Comparison of ENCODE assay signal across 24 mouse cellular contexts in the genomic region with DNA sequence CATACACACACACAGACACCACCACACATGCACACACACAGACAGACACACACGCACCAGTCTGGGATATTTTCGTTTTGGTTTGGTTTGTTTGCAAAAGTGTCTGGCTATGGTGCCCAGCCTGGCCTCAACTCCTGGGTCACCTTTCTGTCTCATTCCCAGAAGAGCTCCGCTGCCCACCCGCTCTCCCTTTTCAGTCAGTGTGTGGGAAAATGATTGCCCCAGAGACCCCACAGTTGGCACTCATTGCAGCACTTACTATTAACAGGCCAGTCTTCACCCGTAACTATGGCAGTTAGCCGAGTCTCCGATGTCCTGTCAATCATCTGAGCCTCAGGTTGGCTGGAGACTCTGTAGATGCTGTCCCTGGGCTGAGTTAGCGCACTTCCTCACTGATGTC. TPM values are rescaled to one million over a fixed set of nuclear protein-coding genes. Genes with fewer than 3 reads are reported as not detected.
DNase-seq lines count a peak whose midpoint lies in the region; ATAC-seq lines count a peak whose summit lies in the region.
"Had no signal": no experiment of that assay in that cellular context is flagged by ENCODE, and none has a peak within 500 bp of the region (broad histone marks: within the 10 kb centered on the region; RNA-seq: fewer than 3 reads in every experiment).

No protein-coding gene starts in this region.

- WGBS in limb, embryonic 11.5 days, result 92% methylated on average over 8 of the region's 8 CpGs
- WGBS in limb, embryonic 10.5 days, result 93% methylated on average over 8 of the region's 8 CpGs
- WGBS in lung, embryonic 16.5 days, result 64% methylated on average over 8 of the region's 8 CpGs

- H3K27me3 ChIP-seq in limb, embryonic 11.5 days (ENCODE audit: control insufficient read depth, insufficient read depth, low read length), result no peaks in the 10 kb centered on the region
- H3K27me3 ChIP-seq in limb, embryonic 10.5 days (ENCODE audit: low read depth, poor library complexity, severe bottlenecking), result no peaks in the 10 kb centered on the region
- H3K27me3 ChIP-seq in lung, embryonic 16.5 days (ENCODE audit: control insufficient read depth, insufficient read depth, low read depth, low read length), result no peaks in the 10 kb centered on the region
- H3K27me3 ChIP-seq: embryonic facial prominence, embryonic 12.5 days; heart, embryonic 12.5 days; hindbrain, embryonic 13.5 days had no signal

- H3K9ac ChIP-seq in limb, embryonic 11.5 days (ENCODE audit: low read length), result no peak overlapping the region
- H3K9ac ChIP-seq in lung, embryonic 16.5 days (ENCODE audit: low read length), result no peak overlapping the region
- H3K9ac ChIP-seq: embryonic facial prominence, embryonic 12.5 days; heart, embryonic 12.5 days; hindbrain, embryonic 13.5 days had no signal

- no peak for ATAC-seq in limb, embryonic 11.5 days (ENCODE audit: insufficient number of reproducible peaks, low FRiP score, low TSS enrichment, low read depth)
- peak; percentile 24; the same call in 1 of the 2 replicates for ATAC-seq in lung, embryonic 16.5 days (ENCODE audit: low read depth)
- ATAC-seq: CD4-positive, CD25-positive, alpha-beta regulatory T cell, adult 4 months; forebrain, embryonic 16.5 days had no signal

- no peaks in the 10 kb centered on the region; the same call in 1 of the 2 replicates for H3K36me3 ChIP-seq in limb, embryonic 11.5 days (ENCODE audit: control insufficient read depth, insufficient read depth, low read length)
- 0 out of 2 replicates have a peak, but pooled peaks cover 2% of the 10 kb centered on the region for H3K36me3 ChIP-seq in limb, embryonic 10.5 days
- no peaks in the 10 kb centered on the region for H3K36me3 ChIP-seq in lung, embryonic 16.5 days (ENCODE audit: control insufficient read depth, insufficient read depth, low read length)
- H3K36me3 ChIP-seq: embryonic facial prominence, embryonic 12.5 days had no signal

- H3K4me3 ChIP-seq in limb, embryonic 11.5 days (ENCODE audit: low read depth, low read length), result no peak overlapping the region
- no peak overlapping the region for H3K4me3 ChIP-seq in limb, embryonic 10.5 days
- H3K4me3 ChIP-seq in lung, embryonic 16.5 days (ENCODE audit: low read length), result no peak overlapping the region
- H3K4me3 ChIP-seq: embryonic facial prominence, embryonic 12.5 days; heart, adult 2 months; heart, embryonic 12.5 days; hindbrain, embryonic 13.5 days had no signal

- intact Hi-C loops in heart, postnatal 14 days (cut with DNase I), result no loop called here

- DNase-seq in heart, adult 11 months, result peak; percentile 83
- DNase-seq in heart, postnatal 14 days, result no peak
- DNase-seq in limb, embryonic 11.5 days (ENCODE audit: low spot score), result peak; percentile 14
- no peak for DNase-seq in limb, embryonic 10.5 days (ENCODE audit: low spot score)
- no peak for DNase-seq in lung, postnatal 36 days
- no peak for DNase-seq in cerebellum, postnatal 4 days (ENCODE audit: low spot score in 2 of 2)
- DNase-seq: adrenal gland, adult 8-10 months; adrenal gland, postnatal 36 days; B cell, adult 2 months; cerebellum, adult 11 months; cerebellum, adult 8-10 months; cerebellum, postnatal 14 days; gastrocnemius, postnatal 10 days; heart, adult 2 months; heart, postnatal 4 days had no signal

- H3K27ac ChIP-seq in limb, embryonic 11.5 days (replicated peaks; ENCODE audit: low read depth, low read length), result no peak overlapping the region
- H3K27ac ChIP-seq in limb, embryonic 10.5 days, result no peak overlapping the region
- H3K27ac ChIP-seq in lung, embryonic 16.5 days (ENCODE audit: low read length), result peak overlapping the region; percentile 25; the same call in 1 of the 2 replicates
- H3K27ac ChIP-seq: embryonic facial prominence, embryonic 12.5 days; heart, adult 2 months; hindbrain, embryonic 13.5 days had no signal

- no peaks in the 10 kb centered on the region for H3K9me3 ChIP-seq in limb, embryonic 11.5 days (ENCODE audit: control insufficient read depth, low read length)
- H3K9me3 ChIP-seq in limb, embryonic 10.5 days (replicated peaks), result no peaks in the 10 kb centered on the region
- no peaks in the 10 kb centered on the region for H3K9me3 ChIP-seq in lung, embryonic 16.5 days (ENCODE audit: control insufficient read depth, low read length)
- H3K9me3 ChIP-seq: embryonic facial prominence, embryonic 12.5 days; G1E; heart, embryonic 12.5 days; hindbrain, embryonic 13.5 days had no signal

- H3K4me2 ChIP-seq in limb, embryonic 11.5 days (ENCODE audit: low read depth, severe bottlenecking), result no peak overlapping the region
- H3K4me2 ChIP-seq in lung, embryonic 16.5 days (ENCODE audit: low read depth, low read length), result no peak overlapping the region
- H3K4me2 ChIP-seq: embryonic facial prominence, embryonic 12.5 days; heart, embryonic 12.5 days; hindbrain, embryonic 13.5 days had no signal

- H3K4me1 ChIP-seq in limb, embryonic 11.5 days (ENCODE audit: control insufficient read depth, insufficient read depth, low read length), result no peaks in the 10 kb centered on the region
- no peaks in the 10 kb centered on the region for H3K4me1 ChIP-seq in limb, embryonic 10.5 days
- H3K4me1 ChIP-seq in lung, embryonic 16.5 days (replicated peaks; ENCODE audit: control insufficient read depth, insufficient read depth, low read length), result no peaks in the 10 kb centered on the region; the same call in 1 of the 2 replicates
- H3K4me1 ChIP-seq: embryonic facial prominence, embryonic 12.5 days; heart, embryonic 12.5 days; hindbrain, embryonic 13.5 days had no signal

RNA-seq across cellular contexts. Expression of gene Tmem171, which starts 21.5 kb away (rescaled TPM):
- total RNA-seq in heart, postnatal 14 days (2021), result 1 to 10 TPM; 5.0 to 7.0 TPM
- not detected in 2 replicates for polyA plus RNA-seq in limb, embryonic 11.5 days (2014; fragmentation: Nextera tagmentation; extraction: Ambion mirVana)
- polyA plus RNA-seq in limb, embryonic 10.5 days (2016; fragmentation: Nextera tagmentation; extraction: Ambion mirVana), result not detected in 2 replicates
- 24.0 and 27.5 TPM in 2 replicates for polyA plus RNA-seq in lung, embryonic 16.5 days (2015; fragmentation: Nextera tagmentation; extraction: Ambion mirVana)
- total RNA-seq: gastrocnemius, postnatal 4 days had no signal
- polyA plus RNA-seq: CD4-positive, CD25-positive, alpha-beta regulatory T cell, adult 4 months; embryonic facial prominence, embryonic 12.5 days; forebrain, embryonic 11.5 days; forebrain, embryonic 16.5 days; G1E; hindbrain, embryonic 13.5 days had no signal

Comparison
In these comparisons a context has a peak if more than half of its experiments do, and no peak if none do; other contexts are left out.
1. DNase-seq: peak in heart, adult 11 months (single experiment) and limb, embryonic 11.5 days (single experiment); none in heart, postnatal 14 days (0 of 2), limb, embryonic 10.5 days (single experiment), lung, postnatal 36 days (single experiment) and cerebellum, postnatal 4 days (0 of 2).
2. RNA of gene Tmem171, which starts 21.5 kb away (polyA plus RNA-seq): 24.0 to 27.5 TPM in lung, embryonic 16.5 days; not detected in limb, embryonic 11.5 days and not detected in limb, embryonic 10.5 days; every median in the first group is over 10 times any median in the second.